8 mouse cellular contexts compared by ENCODE assay signal in genomic region chr19:43730037-43730428, GRCm38 (mm10). TPM values are rescaled to one million over a fixed set of nuclear protein-coding genes. Genes with fewer than 3 reads are reported as not detected.
A peak's percentile ranks its signal among the peaks of the same experiment; 100 is the strongest.
DNase-seq lines count a peak whose midpoint lies in the region; ATAC-seq lines count a peak whose summit lies in the region.

No protein-coding gene starts in this region.

- peak overlapping the region; percentile 26 for H3K4me3 ChIP-seq in lung, embryonic 15.5 days
- peak overlapping the region; percentile 22; the same call in 1 of the 2 replicates for H3K4me3 ChIP-seq in forebrain, embryonic 12.5 days (replicated peaks)
- H3K4me3 ChIP-seq in limb, embryonic 15.5 days: peak overlapping the region; percentile 10
- H3K4me3 ChIP-seq in stomach, embryonic 15.5 days (replicated peaks): peak overlapping the region; percentile 28

- peak overlapping the region; percentile 44 for H3K4me2 ChIP-seq in lung, embryonic 15.5 days
- H3K4me2 ChIP-seq in forebrain, embryonic 12.5 days: peak overlapping the region; percentile 44
- H3K4me2 ChIP-seq in limb, embryonic 15.5 days: peak overlapping the region; percentile 23
- H3K4me2 ChIP-seq in stomach, embryonic 15.5 days: peak overlapping the region; percentile 42

- no peak overlapping the region for H3K27ac ChIP-seq in lung, embryonic 15.5 days
- no peak overlapping the region for H3K27ac ChIP-seq in forebrain, embryonic 12.5 days
- no peak overlapping the region for H3K27ac ChIP-seq in limb, embryonic 15.5 days
- H3K27ac ChIP-seq in stomach, embryonic 15.5 days: no peak overlapping the region

- no peaks in the 10 kb centered on the region for H3K27me3 ChIP-seq in lung, embryonic 15.5 days
- no peaks in the 10 kb centered on the region for H3K27me3 ChIP-seq in forebrain, embryonic 12.5 days
- no peaks in the 10 kb centered on the region for H3K27me3 ChIP-seq in limb, embryonic 15.5 days
- H3K27me3 ChIP-seq in stomach, embryonic 15.5 days (replicated peaks): no peaks in the 10 kb centered on the region

- ATAC-seq in lung, embryonic 15.5 days (ENCODE audit: borderline replicate concordance, extremely low read depth, low FRiP score, low TSS enrichment): no peak
- no peak for ATAC-seq in forebrain, embryonic 12.5 days (ENCODE audit: low FRiP score)
- no peak for ATAC-seq in limb, embryonic 15.5 days (ENCODE audit: insufficient number of reproducible peaks, low FRiP score, low TSS enrichment, low read depth)
- ATAC-seq in stomach, embryonic 15.5 days (ENCODE audit: insufficient read depth, low FRiP score, low read depth): no peak
- ATAC-seq in megakaryocyte-erythroid progenitor cell, adult 5-6 weeks (replicated peaks; ENCODE audit: low FRiP score, low TSS enrichment, poor library complexity, severe bottlenecking): no peak

- no peak for DNase-seq in lung, postnatal 25 days (ENCODE audit: low spot score)
- DNase-seq in layer of hippocampus, adult 18-20 months (ENCODE audit: low spot score in 2 of 2): no peak
- DNase-seq in c-Kit-positive CD71-positive TER-119-positive erythroid progenitor cells, embryonic 14.5 days (ENCODE audit: low spot score): no peak

- no peak overlapping the region for H3K9ac ChIP-seq in lung, embryonic 15.5 days
- 0 out of 2 replicates have a peak overlapping the region, but pooled peaks have one; percentile 9 for H3K9ac ChIP-seq in forebrain, embryonic 12.5 days
- no peak overlapping the region for H3K9ac ChIP-seq in limb, embryonic 15.5 days
- no peak overlapping the region for H3K9ac ChIP-seq in stomach, embryonic 15.5 days

- H3K36me3 ChIP-seq in lung, embryonic 15.5 days: peaks cover 36% of the 10 kb centered on the region
- peaks cover 42% of the 10 kb centered on the region for H3K36me3 ChIP-seq in forebrain, embryonic 12.5 days (replicated peaks)
- peaks cover 59% of the 10 kb centered on the region for H3K36me3 ChIP-seq in limb, embryonic 15.5 days
- H3K36me3 ChIP-seq in stomach, embryonic 15.5 days: peaks cover 47% of the 10 kb centered on the region

- no peaks in the 10 kb centered on the region for H3K9me3 ChIP-seq in lung, embryonic 15.5 days
- H3K9me3 ChIP-seq in forebrain, embryonic 12.5 days: no peaks in the 10 kb centered on the region
- no peaks in the 10 kb centered on the region for H3K9me3 ChIP-seq in limb, embryonic 15.5 days
- no peaks in the 10 kb centered on the region for H3K9me3 ChIP-seq in stomach, embryonic 15.5 days

- H3K4me1 ChIP-seq in lung, embryonic 15.5 days: no peaks in the 10 kb centered on the region
- peaks cover 2% of the 10 kb centered on the region; the same call in 1 of the 2 replicates for H3K4me1 ChIP-seq in forebrain, embryonic 12.5 days
- no peaks in the 10 kb centered on the region for H3K4me1 ChIP-seq in limb, embryonic 15.5 days
- H3K4me1 ChIP-seq in stomach, embryonic 15.5 days: no peaks in the 10 kb centered on the region

- WGBS in lung, embryonic 15.5 days: 30% methylated on average over 8 of the region's 8 CpGs
- 29% methylated on average over 8 of the region's 8 CpGs for WGBS in forebrain, embryonic 12.5 days
- WGBS in limb, embryonic 15.5 days: 34% methylated on average over 8 of the region's 8 CpGs
- WGBS in stomach, embryonic 15.5 days: 39% methylated on average over 8 of the region's 8 CpGs

RNA-seq across cellular contexts. Expression of gene Cutc, which starts 22.8 kb away (rescaled TPM):
- 15.3 and 15.6 TPM in 2 replicates for polyA plus RNA-seq in lung, embryonic 15.5 days (2015; fragmentation: Nextera tagmentation; extraction: Ambion mirVana)
- polyA plus RNA-seq in forebrain, embryonic 12.5 days (2016; fragmentation: Nextera tagmentation; extraction: Ambion mirVana): 10.9 and 11.7 TPM in 2 replicates
- 13.6 and 13.7 TPM in 2 replicates for polyA plus RNA-seq in limb, embryonic 15.5 days (2015; fragmentation: Nextera tagmentation; extraction: Ambion mirVana)
- polyA plus RNA-seq in stomach, embryonic 15.5 days (2015; fragmentation: Nextera tagmentation; extraction: Ambion mirVana): 18.3 and 18.7 TPM in 2 replicates
- 18.4 and 21.1 TPM in 2 replicates for total RNA-seq in megakaryocyte-erythroid progenitor cell, adult 5-6 weeks (2014; fragmentation: Nextera tagmentation)
- total RNA-seq in megakaryocyte-erythroid progenitor cell, adult 5-6 weeks (2017): 22.8 and 34.1 TPM in 2 replicates
- total RNA-seq in layer of hippocampus, adult 18-20 months (2021): 1 to 10 TPM; 5.2 to 7.8 TPM

RNA-seq across cellular contexts. Expression of gene Cox15, which starts 22.8 kb away (rescaled TPM):
- 8.0 and 11.2 TPM in 2 replicates for polyA plus RNA-seq in lung, embryonic 15.5 days (2015; fragmentation: Nextera tagmentation; extraction: Ambion mirVana)
- 14.5 and 15.5 TPM in 2 replicates for polyA plus RNA-seq in forebrain, embryonic 12.5 days (2016; fragmentation: Nextera tagmentation; extraction: Ambion mirVana)
- polyA plus RNA-seq in limb, embryonic 15.5 days (2015; fragmentation: Nextera tagmentation; extraction: Ambion mirVana): 9.3 and 10.4 TPM in 2 replicates
- 10.1 and 13.3 TPM in 2 replicates for polyA plus RNA-seq in stomach, embryonic 15.5 days (2015; fragmentation: Nextera tagmentation; extraction: Ambion mirVana)
- total RNA-seq in megakaryocyte-erythroid progenitor cell, adult 5-6 weeks (2014; fragmentation: Nextera tagmentation): 21.7 and 34.5 TPM in 2 replicates
- total RNA-seq in megakaryocyte-erythroid progenitor cell, adult 5-6 weeks (2017): 17.0 and 17.8 TPM in 2 replicates
- total RNA-seq in layer of hippocampus, adult 18-20 months (2021): 10 to 100 TPM; 11.8 to 16.5 TPM

RNA-seq across cellular contexts. Expression of gene Entpd7, which starts 40.6 kb away (rescaled TPM):
- 10.6 and 12.7 TPM in 2 replicates for polyA plus RNA-seq in lung, embryonic 15.5 days (2015; fragmentation: Nextera tagmentation; extraction: Ambion mirVana)
- 10.2 TPM in 2 replicates for polyA plus RNA-seq in forebrain, embryonic 12.5 days (2016; fragmentation: Nextera tagmentation; extraction: Ambion mirVana)
- polyA plus RNA-seq in limb, embryonic 15.5 days (2015; fragmentation: Nextera tagmentation; extraction: Ambion mirVana): 9.9 and 11.5 TPM in 2 replicates
- 14.5 and 20.5 TPM in 2 replicates for polyA plus RNA-seq in stomach, embryonic 15.5 days (2015; fragmentation: Nextera tagmentation; extraction: Ambion mirVana)
- total RNA-seq in megakaryocyte-erythroid progenitor cell, adult 5-6 weeks (2014; fragmentation: Nextera tagmentation): 6.2 and 10.0 TPM in 2 replicates
- 1.4 and 2.3 TPM in 2 replicates for total RNA-seq in megakaryocyte-erythroid progenitor cell, adult 5-6 weeks (2017)
- total RNA-seq in layer of hippocampus, adult 18-20 months (2021): 10 to 100 TPM; 15.9 to 16.7 TPM

RNA-seq across cellular contexts. Expression of gene Abcc2, which starts 52.0 kb away (rescaled TPM):
- 0.04 and 0.10 TPM in 2 replicates for polyA plus RNA-seq in lung, embryonic 15.5 days (2015; fragmentation: Nextera tagmentation; extraction: Ambion mirVana)
- not detected in 2 replicates for polyA plus RNA-seq in forebrain, embryonic 12.5 days (2016; fragmentation: Nextera tagmentation; extraction: Ambion mirVana)
- 0.03 TPM in 1 of 2 replicates, not detected in the other for polyA plus RNA-seq in limb, embryonic 15.5 days (2015; fragmentation: Nextera tagmentation; extraction: Ambion mirVana)
- polyA plus RNA-seq in stomach, embryonic 15.5 days (2015; fragmentation: Nextera tagmentation; extraction: Ambion mirVana): 2.0 and 5.4 TPM in 2 replicates
- total RNA-seq in megakaryocyte-erythroid progenitor cell, adult 5-6 weeks (2014; fragmentation: Nextera tagmentation): 0.17 TPM in 1 of 2 replicates, not detected in the other
- not detected in 2 replicates for total RNA-seq in megakaryocyte-erythroid progenitor cell, adult 5-6 weeks (2017)
- total RNA-seq in layer of hippocampus, adult 18-20 months (2021): under 1 TPM in 1 of 2 experiments, not detected in 1; 0.05 TPM

RNA-seq across cellular contexts. Expression of gene Slc25a28, which starts 55.4 kb away (rescaled TPM):
- 11.1 and 12.9 TPM in 2 replicates for polyA plus RNA-seq in lung, embryonic 15.5 days (2015; fragmentation: Nextera tagmentation; extraction: Ambion mirVana)
- polyA plus RNA-seq in forebrain, embryonic 12.5 days (2016; fragmentation: Nextera tagmentation; extraction: Ambion mirVana): 17.5 and 18.1 TPM in 2 replicates
- 13.5 and 13.9 TPM in 2 replicates for polyA plus RNA-seq in limb, embryonic 15.5 days (2015; fragmentation: Nextera tagmentation; extraction: Ambion mirVana)
- 15.8 and 15.9 TPM in 2 replicates for polyA plus RNA-seq in stomach, embryonic 15.5 days (2015; fragmentation: Nextera tagmentation; extraction: Ambion mirVana)
- 43.4 and 47.5 TPM in 2 replicates for total RNA-seq in megakaryocyte-erythroid progenitor cell, adult 5-6 weeks (2014; fragmentation: Nextera tagmentation)
- 23.8 and 35.2 TPM in 2 replicates for total RNA-seq in megakaryocyte-erythroid progenitor cell, adult 5-6 weeks (2017)
- 10 to 100 TPM; 42.4 to 43.8 TPM for total RNA-seq in layer of hippocampus, adult 18-20 months (2021)
